Mouse (Mus musculus): ENCODE measurements around the gene Ccp110.

GRCm38 (mm10) chr7:118776491-118776890, 64.1 kb downstream of the Ccp110 start:
- no peak for TF ChIP-seq GATA1 (IDR thresholded peaks at IDR 0.05; ENCODE audit: borderline replicate concordance, low read length)
- no peak for TF ChIP-seq FLI1 (IDR thresholded peaks at IDR 0.05; ENCODE audit: low read length)

Data from megakaryocyte, embryonic 14.5 days (primary cell).